Mouse (Mus musculus): ENCODE measurements around the gene Zfp740. TPM values are rescaled to one million over a fixed set of nuclear protein-coding genes. Genes with fewer than 3 reads are reported as not detected.

The Zfp740 gene
- polyA plus RNA-seq, 1 experiment from 2014 or later: 49.6 TPM

DNA sequence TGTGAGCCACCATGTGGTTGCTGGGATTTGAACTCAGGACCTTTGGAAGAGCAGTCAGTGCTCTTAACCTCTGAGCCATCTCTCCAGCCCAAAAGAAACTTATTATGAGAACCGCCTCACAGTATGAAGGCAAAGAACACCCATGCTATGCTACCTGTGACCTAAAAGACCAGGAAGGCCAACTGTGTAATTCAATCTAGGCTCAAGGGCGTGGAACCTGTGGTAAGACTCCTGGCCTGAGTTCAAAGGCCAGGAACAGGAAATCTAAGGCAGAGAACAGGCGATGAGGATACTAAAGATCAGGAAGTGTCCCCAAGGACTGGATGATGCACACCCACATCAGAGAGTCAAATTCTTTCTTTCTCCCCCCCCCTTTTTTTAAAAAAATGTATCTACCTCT lies 29.5 kb upstream of the Zfp740 start:
- H3K27ac ChIP-seq (ENCODE audit: low read length): no peak overlapping the region
- H3K4me3 ChIP-seq (replicated peaks; ENCODE audit: low read length): no peak overlapping the region
- no peaks in the 10 kb centered on the region for H3K9me3 ChIP-seq (replicated peaks; ENCODE audit: control insufficient read depth, low read length)
- WGBS: 89% methylated on average over 3 of the region's 3 CpGs
- no peaks in the 10 kb centered on the region; the same call in 1 of the 2 replicates for H3K36me3 ChIP-seq (ENCODE audit: control insufficient read depth, insufficient read depth, low read length)
- no peak for ATAC-seq (ENCODE audit: insufficient read depth, low FRiP score)
- no peak overlapping the region for H3K4me2 ChIP-seq (ENCODE audit: low read depth, low read length)
- no peaks in the 10 kb centered on the region for H3K27me3 ChIP-seq (ENCODE audit: control insufficient read depth, insufficient read depth, low read length)
- no peaks in the 10 kb centered on the region for H3K4me1 ChIP-seq (ENCODE audit: control insufficient read depth, insufficient read depth, low read length)
- H3K9ac ChIP-seq (ENCODE audit: low read length): no peak overlapping the region

DNA sequence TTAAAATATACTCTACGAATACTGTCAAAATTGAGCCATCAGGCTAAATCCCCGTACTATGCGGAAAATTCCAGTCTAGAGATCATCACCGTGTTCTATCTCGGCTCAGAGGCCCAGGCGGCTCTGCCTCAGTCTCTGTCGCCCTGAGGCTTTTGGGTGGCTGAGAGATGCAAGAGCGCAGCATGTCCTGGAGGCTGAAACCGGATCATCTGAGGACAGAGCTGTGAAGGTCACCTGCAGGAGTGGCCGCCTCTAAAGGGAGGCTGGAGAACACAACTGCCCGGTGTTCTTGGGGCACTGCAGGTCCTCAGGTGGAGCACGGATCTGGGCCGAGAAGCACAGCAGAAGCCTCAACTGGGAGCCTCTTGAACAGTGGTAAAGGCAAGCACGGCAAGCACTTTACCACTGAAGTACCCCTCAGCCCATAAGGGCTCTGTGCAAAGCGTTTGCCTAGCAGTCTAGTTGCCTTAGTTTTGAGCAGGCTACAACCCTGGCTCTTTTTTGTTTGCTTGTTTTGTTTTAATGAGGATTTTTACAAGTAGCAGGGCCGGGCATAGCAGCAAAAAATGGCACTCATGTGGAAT lies 27.2 kb upstream of the Zfp740 start:
- Histone ChIP-seq H3K36me3 (ENCODE audit: control insufficient read depth, insufficient read depth, low read length) (no peaks in the 10 kb centered on the region; the same call in 1 of the 2 replicates), H3K4me1 (ENCODE audit: control insufficient read depth, insufficient read depth, low read length) (no peaks in the 10 kb centered on the region), H3K4me3 (replicated peaks; ENCODE audit: low read length) (no peak overlapping the region), H3K27ac (ENCODE audit: low read length) (no peak overlapping the region), H3K9me3 (replicated peaks; ENCODE audit: control insufficient read depth, low read length) (no peaks in the 10 kb centered on the region), H3K9ac (ENCODE audit: low read length) (no peak overlapping the region), H3K4me2 (ENCODE audit: low read depth, low read length) (no peak overlapping the region), H3K27me3 (ENCODE audit: control insufficient read depth, insufficient read depth, low read length) (no peaks in the 10 kb centered on the region)
- ATAC-seq (ENCODE audit: insufficient read depth, low FRiP score): no peak
- 85% methylated on average over 16 of the region's 16 CpGs for WGBS

DNA sequence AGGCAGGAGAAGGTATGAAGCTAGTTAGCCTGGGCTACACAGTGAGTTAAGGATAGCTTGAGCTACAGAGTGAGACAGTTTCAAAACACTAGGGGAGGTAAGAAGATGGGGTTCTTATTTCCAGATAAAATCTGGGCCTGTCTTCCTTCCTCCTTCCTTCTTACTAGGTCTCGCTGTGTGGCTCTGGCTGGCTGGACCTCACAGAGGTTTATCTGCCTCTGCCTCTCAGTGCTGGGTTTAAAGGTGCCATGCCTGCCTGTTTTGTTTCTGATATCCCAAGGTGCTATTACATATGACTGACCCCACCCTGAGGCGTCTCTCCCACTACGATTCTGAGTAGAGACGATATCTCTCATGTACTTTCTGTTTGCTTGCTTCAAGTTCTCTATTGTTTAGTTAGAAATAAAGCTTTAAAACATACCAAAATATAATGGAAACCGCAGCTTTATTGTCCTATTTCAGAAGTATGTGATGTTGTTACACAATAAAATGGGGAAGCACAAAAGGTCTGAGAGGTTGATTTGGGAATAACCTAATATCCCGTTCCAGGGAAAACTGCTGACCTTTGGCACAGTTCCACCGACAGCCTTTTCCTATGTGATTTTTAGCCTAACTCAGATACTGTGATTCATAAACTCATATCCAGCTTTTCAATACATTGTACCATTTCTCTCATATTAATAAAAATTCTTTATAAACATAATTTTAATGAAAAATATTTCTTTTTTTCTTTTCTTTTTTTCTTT lies 26.3 kb upstream of the Zfp740 start:
- ATAC-seq (ENCODE audit: insufficient read depth, low FRiP score): no peak

DNA sequence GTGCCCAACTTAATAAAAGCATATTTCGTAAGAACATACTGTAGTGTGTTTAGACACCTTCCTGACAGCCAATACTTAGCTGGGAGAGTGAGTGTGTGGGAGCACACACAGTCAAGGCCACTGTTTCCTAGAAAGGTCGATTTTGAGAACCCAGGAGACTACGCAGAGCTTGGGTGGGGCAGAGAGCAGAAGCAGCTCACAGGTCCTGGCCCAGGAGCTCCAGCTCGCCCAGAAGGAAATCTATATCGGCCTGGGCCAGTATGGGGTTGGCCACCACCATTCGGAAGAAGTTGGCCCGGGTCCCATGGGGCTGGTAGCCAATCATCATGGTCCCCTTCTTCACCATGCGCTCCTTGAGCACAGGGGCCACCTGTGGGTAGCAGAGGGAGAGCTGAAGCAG lies 25.6 kb upstream of the Zfp740 start:
- Histone ChIP-seq H3K27me3 (ENCODE audit: control insufficient read depth, insufficient read depth, low read length) (no peaks in the 10 kb centered on the region), H3K36me3 (ENCODE audit: control insufficient read depth, insufficient read depth, low read length) (no peaks in the 10 kb centered on the region; the same call in 1 of the 2 replicates), H3K4me1 (ENCODE audit: control insufficient read depth, insufficient read depth, low read length) (no peaks in the 10 kb centered on the region), H3K27ac (ENCODE audit: low read length) (no peak overlapping the region), H3K4me2 (ENCODE audit: low read depth, low read length) (no peak overlapping the region), H3K4me3 (replicated peaks; ENCODE audit: low read length) (no peak overlapping the region), H3K9ac (ENCODE audit: low read length) (no peak overlapping the region), H3K9me3 (replicated peaks; ENCODE audit: control insufficient read depth, low read length) (no peaks in the 10 kb centered on the region)
- ATAC-seq (ENCODE audit: insufficient read depth, low FRiP score): no peak
- WGBS: 83% methylated on average over 8 of the region's 8 CpGs

More for the DNA sequence above, 26.3 kb upstream of the Zfp740 start:
- Histone ChIP-seq H3K27ac (ENCODE audit: low read length) (no peak overlapping the region), H3K4me1 (ENCODE audit: control insufficient read depth, insufficient read depth, low read length) (no peaks in the 10 kb centered on the region), H3K36me3 (ENCODE audit: control insufficient read depth, insufficient read depth, low read length) (no peaks in the 10 kb centered on the region; the same call in 1 of the 2 replicates), H3K9ac (ENCODE audit: low read length) (no peak overlapping the region), H3K9me3 (replicated peaks; ENCODE audit: control insufficient read depth, low read length) (no peaks in the 10 kb centered on the region), H3K27me3 (ENCODE audit: control insufficient read depth, insufficient read depth, low read length) (no peaks in the 10 kb centered on the region), H3K4me3 (replicated peaks; ENCODE audit: low read length) (no peak overlapping the region), H3K4me2 (ENCODE audit: low read depth, low read length) (no peak overlapping the region)
- 80% methylated on average over 7 of the region's 7 CpGs for WGBS

DNA sequence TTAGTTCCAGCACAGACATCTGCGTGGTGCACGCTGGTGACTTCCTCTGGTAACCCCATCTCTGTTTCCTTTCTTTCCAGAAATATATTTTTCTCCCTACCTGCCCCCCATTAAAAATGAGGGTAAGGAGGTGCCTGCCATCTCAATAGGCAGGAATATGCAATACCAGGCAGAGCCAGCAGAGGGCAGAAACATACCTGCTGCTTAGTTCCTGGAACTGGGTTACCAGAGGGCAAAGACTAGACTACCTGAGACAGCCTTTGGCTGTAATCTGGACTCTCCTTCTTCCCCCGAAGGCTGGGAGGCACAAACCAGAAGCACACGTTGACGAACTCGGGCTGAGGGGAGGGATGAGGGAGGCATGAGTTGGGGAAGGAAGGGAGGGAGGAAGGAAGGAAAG lies 24.8 kb upstream of the Zfp740 start:
- ATAC-seq (ENCODE audit: insufficient read depth, low FRiP score): 0 out of 2 replicates have a peak, but pooled peaks have one; percentile 52
- H3K27ac ChIP-seq (ENCODE audit: low read length): no peak overlapping the region
- 16% methylated on average over 6 of the region's 6 CpGs for WGBS
- no peak overlapping the region for H3K4me2 ChIP-seq (ENCODE audit: low read depth, low read length)
- no peaks in the 10 kb centered on the region for H3K9me3 ChIP-seq (replicated peaks; ENCODE audit: control insufficient read depth, low read length)
- H3K4me1 ChIP-seq (ENCODE audit: control insufficient read depth, insufficient read depth, low read length): no peaks in the 10 kb centered on the region
- H3K36me3 ChIP-seq (ENCODE audit: control insufficient read depth, insufficient read depth, low read length): no peaks in the 10 kb centered on the region; the same call in 1 of the 2 replicates
- no peak overlapping the region for H3K4me3 ChIP-seq (replicated peaks; ENCODE audit: low read length)
- H3K9ac ChIP-seq (ENCODE audit: low read length): no peak overlapping the region
- H3K27me3 ChIP-seq (ENCODE audit: control insufficient read depth, insufficient read depth, low read length): no peaks in the 10 kb centered on the region

DNA sequence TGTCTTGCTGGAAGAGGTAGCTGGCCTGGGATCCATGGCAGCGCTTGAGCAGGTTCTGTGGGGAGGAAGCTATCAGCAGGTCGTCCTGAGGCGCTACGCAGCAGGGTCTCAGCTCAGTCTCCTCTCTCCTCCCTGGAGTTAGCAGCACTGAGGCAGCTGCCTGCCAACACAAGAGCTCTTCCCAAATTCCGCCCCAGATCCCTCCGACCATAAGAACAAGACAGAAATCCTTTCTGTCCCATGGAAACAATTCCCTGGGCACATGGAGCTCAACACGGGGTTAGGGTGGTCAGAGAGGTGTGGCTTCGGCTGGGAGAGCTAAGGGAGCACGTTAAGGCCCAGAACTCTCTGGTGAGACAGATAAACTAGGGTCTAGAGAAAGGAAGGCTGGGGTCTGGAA lies 23.9 kb upstream of the Zfp740 start:
- ATAC-seq (ENCODE audit: insufficient read depth, low FRiP score): no peak
- Histone ChIP-seq H3K27ac (ENCODE audit: low read length) (no peak overlapping the region), H3K4me1 (ENCODE audit: control insufficient read depth, insufficient read depth, low read length) (no peaks in the 10 kb centered on the region), H3K4me3 (replicated peaks; ENCODE audit: low read length) (no peak overlapping the region), H3K4me2 (ENCODE audit: low read depth, low read length) (no peak overlapping the region), H3K9me3 (replicated peaks; ENCODE audit: control insufficient read depth, low read length) (no peaks in the 10 kb centered on the region), H3K9ac (ENCODE audit: low read length) (no peak overlapping the region), H3K27me3 (ENCODE audit: control insufficient read depth, insufficient read depth, low read length) (no peaks in the 10 kb centered on the region), H3K36me3 (ENCODE audit: control insufficient read depth, insufficient read depth, low read length) (no peaks in the 10 kb centered on the region; the same call in 1 of the 2 replicates)
- 74% methylated on average over 9 of the region's 9 CpGs for WGBS

DNA sequence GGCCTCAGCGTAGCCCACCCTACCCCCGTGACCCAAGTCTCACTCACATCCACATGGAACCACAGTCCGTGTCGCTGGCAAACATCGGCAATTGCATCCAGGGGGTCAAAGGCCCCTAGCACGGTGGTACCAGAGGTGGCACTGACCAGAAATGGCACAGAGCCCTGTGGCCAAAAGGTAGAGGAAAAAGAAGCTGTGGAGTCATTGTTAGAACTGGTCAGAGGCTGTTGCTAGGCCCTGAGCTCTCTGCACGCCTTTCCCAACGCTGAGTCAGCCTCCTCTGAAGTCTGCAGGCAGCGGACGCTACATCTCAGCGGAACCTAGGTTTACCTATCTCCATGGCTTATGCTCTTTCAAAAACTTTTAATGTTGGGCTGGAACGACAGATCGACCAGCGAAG lies 23.1 kb upstream of the Zfp740 start:
- ATAC-seq (ENCODE audit: insufficient read depth, low FRiP score): no peak
- no peak overlapping the region for H3K4me2 ChIP-seq (ENCODE audit: low read depth, low read length)
- no peaks in the 10 kb centered on the region for H3K9me3 ChIP-seq (replicated peaks; ENCODE audit: control insufficient read depth, low read length)
- no peak overlapping the region for H3K9ac ChIP-seq (ENCODE audit: low read length)
- no peak overlapping the region for H3K4me3 ChIP-seq (replicated peaks; ENCODE audit: low read length)
- WGBS: 87% methylated on average over 14 of the region's 14 CpGs
- no peak overlapping the region for H3K27ac ChIP-seq (ENCODE audit: low read length)
- H3K36me3 ChIP-seq (ENCODE audit: control insufficient read depth, insufficient read depth, low read length): no peaks in the 10 kb centered on the region; the same call in 1 of the 2 replicates
- no peaks in the 10 kb centered on the region for H3K4me1 ChIP-seq (ENCODE audit: control insufficient read depth, insufficient read depth, low read length)
- H3K27me3 ChIP-seq (ENCODE audit: control insufficient read depth, insufficient read depth, low read length): no peaks in the 10 kb centered on the region

DNA sequence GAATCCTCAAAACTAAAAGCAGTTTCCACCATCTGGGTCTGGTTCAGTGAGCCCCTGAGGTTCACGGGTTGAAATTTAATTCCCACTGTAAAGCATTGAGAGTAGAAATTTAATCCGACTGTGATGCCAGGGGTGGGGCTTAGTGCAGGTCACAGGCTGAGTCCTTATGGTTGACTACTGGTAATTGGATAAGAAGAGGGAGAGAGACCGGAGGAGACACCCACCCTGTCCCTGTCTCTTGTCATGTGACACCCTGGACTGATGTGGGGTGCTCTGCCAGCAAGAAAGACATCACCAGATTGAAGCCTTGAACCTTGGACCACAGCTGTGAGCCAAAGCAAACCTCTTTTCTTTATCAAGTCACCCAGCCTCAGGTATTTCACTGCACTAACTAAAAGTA lies 20.0 kb upstream of the Zfp740 start:
- no peak overlapping the region for H3K9ac ChIP-seq (ENCODE audit: low read length)
- 81% methylated on average over 3 of the region's 3 CpGs for WGBS
- no peaks in the 10 kb centered on the region for H3K4me1 ChIP-seq (ENCODE audit: control insufficient read depth, insufficient read depth, low read length)
- H3K4me2 ChIP-seq (ENCODE audit: low read depth, low read length): no peak overlapping the region
- no peaks in the 10 kb centered on the region for H3K27me3 ChIP-seq (ENCODE audit: control insufficient read depth, insufficient read depth, low read length)
- 0 out of 2 replicates have a peak, but pooled peaks cover 3% of the 10 kb centered on the region for H3K36me3 ChIP-seq (ENCODE audit: control insufficient read depth, insufficient read depth, low read length)
- no peaks in the 10 kb centered on the region for H3K9me3 ChIP-seq (replicated peaks; ENCODE audit: control insufficient read depth, low read length)
- no peak for ATAC-seq (ENCODE audit: insufficient read depth, low FRiP score)
- no peak overlapping the region for H3K4me3 ChIP-seq (replicated peaks; ENCODE audit: low read length)
- H3K27ac ChIP-seq (ENCODE audit: low read length): no peak overlapping the region

DNA sequence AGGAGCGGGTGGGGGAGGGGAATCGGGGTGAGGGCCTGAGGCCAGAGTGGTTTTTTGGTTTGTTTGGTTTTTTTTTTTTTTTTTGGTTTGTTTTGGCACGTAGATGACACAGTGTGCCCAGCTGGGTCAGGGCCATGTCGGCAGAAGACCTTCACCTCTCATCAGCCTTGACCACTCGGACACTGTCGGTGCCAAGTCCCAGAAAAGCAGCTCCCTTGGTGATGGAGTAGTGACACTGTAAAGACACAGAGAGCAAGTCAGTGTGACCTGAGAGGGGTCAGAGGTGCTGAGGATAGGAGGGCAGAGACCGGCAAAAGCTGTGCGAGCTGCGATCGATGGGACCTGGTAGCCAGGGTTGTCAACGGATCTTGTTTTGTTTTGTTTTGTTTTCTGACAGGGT lies 16.8 kb upstream of the Zfp740 start:
- Histone ChIP-seq H3K4me3 (replicated peaks; ENCODE audit: low read length) (no peak overlapping the region), H3K36me3 (ENCODE audit: control insufficient read depth, insufficient read depth, low read length) (0 out of 2 replicates have a peak, but pooled peaks cover 3% of the 10 kb centered on the region), H3K4me2 (ENCODE audit: low read depth, low read length) (no peak overlapping the region), H3K9ac (ENCODE audit: low read length) (no peak overlapping the region), H3K27ac (ENCODE audit: low read length) (no peak overlapping the region), H3K4me1 (ENCODE audit: control insufficient read depth, insufficient read depth, low read length) (0 out of 2 replicates have a peak, but pooled peaks cover 2% of the 10 kb centered on the region), H3K9me3 (replicated peaks; ENCODE audit: control insufficient read depth, low read length) (no peaks in the 10 kb centered on the region), H3K27me3 (ENCODE audit: control insufficient read depth, insufficient read depth, low read length) (no peaks in the 10 kb centered on the region)
- WGBS: 76% methylated on average over 11 of the region's 11 CpGs
- no peak for ATAC-seq (ENCODE audit: insufficient read depth, low FRiP score)
